Mouse (Mus musculus) MEL (cell line): ENCODE data around the gene Fbxo7. TPM values are rescaled to one million over a fixed set of nuclear protein-coding genes. Genes with fewer than 3 reads are reported as not detected.

Experiments
- DNase-seq: peaks from one replicate; pipeline ENCODE4 v3.0.0; 2011; ENCODE audit warnings: low read depth, low spot score
- H3K27ac ChIP-seq: 2 replicates; pipeline ENCODE4 v1.5.1; 2012; ENCODE audit warnings: low read depth, mild to moderate bottlenecking, control low read depth, low read length, moderate library complexity; ENCODE audit not compliant: control insufficient read depth
- H3K27me3 ChIP-seq, 2 experiments: fragments of 150-350 bp in 1 of 2; sonication (generic) in 1 of 2; 2 replicates each; pipeline ENCODE4 v1.6.1; 2012; ENCODE audit warnings: low read length in 2 of 2, mild to moderate bottlenecking in 2 of 2, improper control_type of control experiment in 1 of 2, moderate library complexity in 1 of 2; ENCODE audit not compliant: insufficient read depth in 2 of 2, control insufficient read depth in 1 of 2
- H3K36me3 ChIP-seq, 2 experiments: 2 replicates each; pipeline ENCODE4 v1.6.1; 2012 to 2014; ENCODE audit warnings: low read length in 2 of 2, improper control_type of control experiment in 1 of 2, inconsistent platforms in 1 of 2, mild to moderate bottlenecking in 1 of 2; ENCODE audit not compliant: insufficient read depth in 2 of 2, control insufficient read depth in 1 of 2
- H3K4me1 ChIP-seq, 2 experiments: fragments of 150-350 bp in 1 of 2; sonication (generic) in 1 of 2; 2 replicates each; pipeline ENCODE4 v1.6.1; 2012; ENCODE audit warnings: low read length in 2 of 2, improper control_type of control experiment in 1 of 2, mild to moderate bottlenecking in 1 of 2; ENCODE audit not compliant: insufficient read depth in 2 of 2, control insufficient read depth in 1 of 2
- H3K4me3 ChIP-seq, 2 experiments: fragments of 150-350 bp in 1 of 2; sonication (generic) in 1 of 2; 2 replicates each; pipeline ENCODE4 v1.5.1; 2012; ENCODE audit warnings: low read depth in 2 of 2, low read length in 2 of 2, mild to moderate bottlenecking in 2 of 2, moderate library complexity in 2 of 2, control low read depth in 1 of 2, improper control_type of control experiment in 1 of 2; ENCODE audit not compliant: control insufficient read depth in 1 of 2, insufficient read depth in 1 of 2
- H3K79me2 ChIP-seq: 2 replicates; pipeline ENCODE4 v1.6.1; 2012; ENCODE audit warnings: mild to moderate bottlenecking, low read length, moderate library complexity; ENCODE audit not compliant: control insufficient read depth, poor library complexity, insufficient read depth
- H3K9ac ChIP-seq: 2 replicates; pipeline ENCODE4 v1.6.1; 2012; ENCODE audit warnings: low read depth, mild to moderate bottlenecking, control low read depth, low read length, moderate library complexity; ENCODE audit not compliant: control insufficient read depth, poor library complexity, severe bottlenecking
- H3K9me3 ChIP-seq: fragments of 150-350 bp; sonication (generic); replicated peaks from 2 replicates; pipeline ENCODE4 v1.6.1; 2012; ENCODE audit warnings: mild to moderate bottlenecking, low read length, improper control_type of control experiment, moderate library complexity; ENCODE audit not compliant: insufficient read depth
- CHD2 ChIP-seq: IDR thresholded peaks from 2 replicates; pipeline ENCODE4 v1.6.1; 2011; ENCODE audit warnings: low read length, improper control_type of control experiment
- E2F4 ChIP-seq: IDR thresholded peaks from 2 replicates; pipeline ENCODE4 v1.6.1; 2011; ENCODE audit warnings: low read depth, low read length, improper control_type of control experiment, borderline replicate concordance
- ETS1 ChIP-seq: IDR thresholded peaks from 2 replicates; pipeline ENCODE4 v1.6.1; 2012; ENCODE audit warnings: low read depth, mild to moderate bottlenecking, inconsistent platforms, low read length, improper control_type of control experiment, moderate library complexity
- GABPA ChIP-seq: IDR thresholded peaks from 2 replicates; pipeline ENCODE4 v1.6.1; 2012; ENCODE audit warnings: low read depth, mild to moderate bottlenecking, inconsistent platforms, low read length, improper control_type of control experiment, moderate library complexity
- MAFK ChIP-seq: IDR thresholded peaks from 2 replicates; pipeline ENCODE4 v1.6.1; 2011; ENCODE audit warnings: low read depth, mild to moderate bottlenecking, low read length, improper control_type of control experiment, borderline replicate concordance
- MAZ ChIP-seq: IDR thresholded peaks from 2 replicates; pipeline ENCODE4 v1.6.1; 2012; ENCODE audit warnings: low read depth, mild to moderate bottlenecking, inconsistent platforms, low read length, improper control_type of control experiment
- MEF2A ChIP-seq: IDR thresholded peaks from 2 replicates; pipeline ENCODE4 v1.6.1; 2014; ENCODE audit warnings: low read depth, mild to moderate bottlenecking, inconsistent platforms, low read length, improper control_type of control experiment; ENCODE audit not compliant: poor library complexity, insufficient replicate concordance, severe bottlenecking; ENCODE audit errors: extremely low read depth
- MXI1 ChIP-seq: IDR thresholded peaks from 2 replicates; pipeline ENCODE4 v1.6.1; 2011; ENCODE audit warnings: mild to moderate bottlenecking, low read depth, low read length, improper control_type of control experiment
- MYB ChIP-seq: IDR thresholded peaks from 2 replicates; pipeline ENCODE4 v1.6.1; 2011; ENCODE audit warnings: mild to moderate bottlenecking, low read depth, low read length, improper control_type of control experiment
- MYC ChIP-seq: IDR thresholded peaks from 2 replicates; pipeline ENCODE4 v1.6.1; 2011; ENCODE audit warnings: low read depth, mild to moderate bottlenecking, low read length, improper control_type of control experiment, moderate library complexity
- NELFE ChIP-seq: IDR thresholded peaks from 2 replicates; pipeline ENCODE4 v1.6.1; 2011; ENCODE audit warnings: low read depth, low read length, improper control_type of control experiment
- POLR2AphosphoS2 ChIP-seq: IDR thresholded peaks from 2 replicates; pipeline ENCODE4 v1.6.1; 2011; ENCODE audit warnings: low read length, improper control_type of control experiment
- RAD21 ChIP-seq: IDR thresholded peaks from 2 replicates; pipeline ENCODE4 v1.6.1; 2011; ENCODE audit warnings: mild to moderate bottlenecking, low read depth, low read length, improper control_type of control experiment
- RCOR1 ChIP-seq: IDR thresholded peaks from 2 replicates; pipeline ENCODE4 v1.6.1; 2012; ENCODE audit warnings: low read depth, mild to moderate bottlenecking, inconsistent platforms, low read length, improper control_type of control experiment
- SIN3A ChIP-seq: IDR thresholded peaks from 2 replicates; pipeline ENCODE4 v1.6.1; 2012; ENCODE audit warnings: low read length, improper control_type of control experiment, inconsistent platforms
- USF2 ChIP-seq, 2 experiments: IDR thresholded peaks; 2 replicates each; pipeline ENCODE4 v1.6.1; 2011 to 2012; ENCODE audit warnings: improper control_type of control experiment in 2 of 2, low read length in 2 of 2, borderline replicate concordance in 1 of 2, inconsistent platforms in 1 of 2, low read depth in 1 of 2, mild to moderate bottlenecking in 1 of 2; ENCODE audit not compliant: insufficient read depth in 1 of 2
- ZNF384 ChIP-seq: IDR thresholded peaks from 2 replicates; pipeline ENCODE4 v1.6.1; 2012; ENCODE audit warnings: low read depth, mild to moderate bottlenecking, inconsistent platforms, low read length, improper control_type of control experiment
- polyA plus RNA-seq, 2 experiments: library from polyadenylated mRNA; stranded (reverse) in 1 of 2; unstranded in 1 of 2; fragments of >175 nt in 1 of 2; fragments of >200 nt in 1 of 2; gene quantifications; 2 replicates each; pipeline versions ENCODE4 v1.2.1 to v1.2.4; 2012; ENCODE audit warnings: low replicate concordance in 2 of 2, low read depth in 1 of 2; ENCODE audit not compliant: insufficient read length in 2 of 2, insufficient read depth in 1 of 2, missing spikeins in 1 of 2
- total RNA-seq: library from RNA; depleted of rRNA; stranded (reverse); fragments of 300-350 nt; gene quantifications from 2 replicates; pipeline ENCODE4 v1.2.3, GENCODE M21; 2012

Fbxo7 gene
- total and polyA plus RNA-seq, 3 experiments, result 24.5 to 131 (median 34.8) TPM

GRCm38 (mm10) chr10:86057712-86058111 lies 35.9 kb downstream of the Fbxo7 start:
- DNase-seq, result no peak
- TF ChIP-seq NELFE, result no peak
- TF ChIP-seq SIN3A, result no peak
- TF ChIP-seq RCOR1, result no peak
- TF ChIP-seq RAD21, result no peak
- TF ChIP-seq CHD2, result no peak
- no peak for TF ChIP-seq MYC
- Histone ChIP-seq H3K4me1 (peaks cover 0 to under 1% of the 10 kb centered on the region in 2 experiments; a peak in 2 of 4 replicates), H3K36me3 (no peaks in the 10 kb centered on the region), H3K9ac (no peak overlapping the region), H3K27ac (no peak overlapping the region), H3K79me2 (no peaks in the 10 kb centered on the region), H3K9me3 (no peaks in the 10 kb centered on the region), H3K4me3 (no peak overlapping the region), H3K27me3 (no peaks in the 10 kb centered on the region)

DNA sequence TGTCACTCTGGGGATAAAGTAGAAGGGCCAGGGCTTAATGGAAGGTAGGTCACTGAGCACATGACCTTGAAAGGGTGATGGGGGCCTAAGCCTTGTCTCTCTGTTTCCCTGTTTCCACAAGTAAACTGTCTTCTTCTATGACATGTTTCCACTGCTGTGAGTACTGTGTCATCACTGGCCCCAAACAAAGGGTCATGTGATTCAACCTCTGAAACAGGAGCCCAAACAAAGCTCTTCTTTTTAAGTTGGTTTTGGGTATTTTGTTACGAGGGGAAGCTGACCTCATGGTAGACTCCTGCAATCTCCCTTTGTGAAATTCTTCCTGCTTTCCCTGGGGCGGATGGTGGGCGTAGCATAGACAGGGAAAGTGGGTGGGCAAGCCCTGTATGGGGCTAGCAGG lies 38.5 kb downstream of the Fbxo7 start:
- TF ChIP-seq MYB, result no peak
- no peak for TF ChIP-seq GABPA
- TF ChIP-seq POLR2AphosphoS2, result no peak
- TF ChIP-seq SIN3A, result no peak
- TF ChIP-seq MEF2A, result no peak
- TF ChIP-seq ZNF384, result no peak
- TF ChIP-seq MAZ, result no peak
- TF ChIP-seq E2F4, result no peak
- TF ChIP-seq NELFE, result no peak
- no peaks in the 10 kb centered on the region for H3K79me2 ChIP-seq
- H3K4me3 ChIP-seq, result no peak overlapping the region
- H3K27me3 ChIP-seq, result no peaks in the 10 kb centered on the region
- no peaks in the 10 kb centered on the region for H3K9me3 ChIP-seq
- H3K4me1 ChIP-seq, result no peaks in the 10 kb centered on the region
- no peak overlapping the region for H3K27ac ChIP-seq
- H3K36me3 ChIP-seq, result no peaks in the 10 kb centered on the region
- no peak for DNase-seq
- no peak overlapping the region for H3K9ac ChIP-seq

DNA sequence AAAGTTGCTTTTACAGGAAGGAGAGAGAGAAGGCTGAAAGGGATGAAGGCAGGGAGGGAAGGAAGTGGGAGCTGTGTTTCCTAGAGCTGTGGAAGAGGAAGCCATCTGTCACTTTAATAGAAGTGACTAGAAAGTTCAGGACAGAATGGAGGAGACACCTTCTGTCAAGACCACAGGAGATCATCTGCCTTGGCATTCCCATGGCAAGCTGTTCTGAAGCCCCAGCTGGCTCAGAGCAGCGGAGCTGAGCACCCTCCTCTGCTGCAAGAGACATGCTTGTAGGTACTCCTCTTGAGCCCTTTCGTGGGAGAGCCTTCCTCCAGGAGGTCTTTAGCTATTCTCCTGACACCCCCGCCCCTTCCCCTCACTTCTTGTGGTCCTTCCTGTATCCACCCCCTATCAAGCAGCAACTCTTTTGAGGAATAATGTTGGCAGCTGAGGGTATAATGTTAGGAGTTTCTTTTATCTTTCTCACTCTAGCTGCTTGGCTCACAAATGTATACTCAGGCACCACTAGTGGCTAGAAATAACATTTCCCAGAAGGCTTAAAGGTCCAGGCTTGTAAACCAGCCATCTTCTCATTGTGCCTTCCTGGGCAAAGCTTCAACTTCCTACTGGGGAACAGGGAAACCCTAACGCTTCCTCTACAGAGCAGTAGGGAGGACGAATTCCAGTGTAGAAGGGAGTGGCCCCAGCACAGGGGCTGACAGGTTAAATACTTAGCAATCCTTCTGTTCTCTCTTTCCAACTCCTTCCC lies 40.7 kb downstream of the Fbxo7 start:
- Histone ChIP-seq H3K9me3 (no peaks in the 10 kb centered on the region), H3K9ac (no peak overlapping the region), H3K4me1 (no peaks in the 10 kb centered on the region), H3K4me3 (no peak overlapping the region), H3K36me3 (no peaks in the 10 kb centered on the region), H3K27ac (no peak overlapping the region), H3K79me2 (no peaks in the 10 kb centered on the region), H3K27me3 (no peaks in the 10 kb centered on the region)
- TF ChIP-seq MAFK, result no peak
- no peak for TF ChIP-seq RAD21
- no peak for TF ChIP-seq SIN3A
- no peak for TF ChIP-seq USF2 (IDR thresholded peaks at IDR 0.05; ENCODE audit: borderline replicate concordance in 1 of 2, insufficient read depth in 1 of 2, low read depth in 1 of 2, low read length in 2 of 2)
- TF ChIP-seq MXI1, result no peak
- TF ChIP-seq ETS1, result no peak
- no peak for TF ChIP-seq ZNF384
- DNase-seq, result no peak
